Mouse (Mus musculus) CD4-positive, CD25-positive, alpha-beta regulatory T cell (primary cell): Measurements from ENCODE around the gene Vmn1r20. TPM values are rescaled to one million over a fixed set of nuclear protein-coding genes. Genes with fewer than 3 reads are reported as not detected.

ENCODE experiments used
- polyA plus RNA-seq: library from polyadenylated mRNA; unstranded; fragments of 100-300 nt; shearing (Covaris generic); gene quantifications from one replicate; pipeline ENCODE4 v1.2.1, GENCODE M21; 2017

Gene Vmn1r20
- polyA plus RNA-seq, result not detected

DNA sequence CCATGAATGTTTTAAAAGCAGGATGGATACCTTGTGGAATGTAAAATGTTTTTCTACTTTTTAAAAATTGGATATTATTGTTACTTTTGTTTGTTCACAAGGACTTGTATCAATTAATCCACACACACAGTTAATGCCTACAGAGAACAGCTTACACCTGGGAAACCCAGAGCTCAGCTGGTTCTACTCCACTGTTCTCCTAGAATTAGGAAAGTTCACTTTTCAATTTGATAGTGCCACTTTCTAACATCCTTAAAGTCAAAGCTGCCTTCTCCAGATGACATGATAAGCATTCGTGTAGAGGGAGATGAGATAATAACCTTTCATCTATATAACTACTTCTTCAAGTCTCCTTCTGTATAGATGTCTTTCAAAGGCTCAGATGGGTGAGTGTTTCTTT, at the start of gene Vmn1r20:
Gene Vmn1r20 (plus strand): TSS at position 301 of the 400 bp plus-strand sequence.

DNA sequence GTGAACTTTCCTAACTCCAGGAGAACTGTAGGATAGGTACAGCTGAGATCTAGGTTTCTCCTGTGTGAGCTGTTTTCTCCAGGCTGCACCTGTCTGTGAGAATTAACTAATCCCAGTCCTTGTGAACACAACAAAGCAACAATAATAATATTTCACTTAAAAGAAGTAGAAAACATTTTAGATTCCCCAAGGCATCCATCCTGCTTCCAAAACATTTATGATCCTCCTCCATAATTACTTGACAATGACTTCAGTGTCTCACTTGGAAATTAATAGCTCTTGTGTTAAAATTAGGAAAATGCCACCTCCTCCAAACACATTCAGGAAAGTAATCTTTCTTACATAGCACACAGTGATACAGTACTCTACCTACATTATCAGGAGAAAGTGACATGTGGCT, 33.0 kb upstream of the Vmn1r20 start, which contains the start of gene Vmn1r18:
Gene Vmn1r18 (minus strand): TSS at position 101 of the 400 bp plus-strand sequence.

DNA sequence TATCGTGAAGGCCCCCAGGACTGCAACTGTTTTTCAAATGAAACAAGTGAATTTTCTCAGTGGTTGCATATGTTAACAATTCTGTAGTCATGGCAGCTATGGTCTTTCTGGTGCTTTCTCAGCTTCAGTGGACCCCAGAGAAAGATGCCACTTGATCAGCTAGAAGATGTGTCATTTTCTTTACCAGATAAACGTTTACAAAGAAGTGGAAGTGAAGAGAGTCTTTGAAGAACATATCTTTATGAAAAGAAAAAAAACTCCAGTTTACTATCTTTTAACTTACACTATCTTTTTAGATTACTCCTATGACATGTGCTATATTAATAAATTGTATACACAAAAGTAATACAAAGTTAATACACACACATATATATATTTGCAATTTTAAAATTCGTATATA, 25.2 kb upstream of the Vmn1r20 start, which contains the start of gene Vmn1r19:
Gene Vmn1r19 (plus strand): TSS at position 301 of the 400 bp plus-strand sequence.

Other genes with a start within 250 kb of the Vmn1r20 start
- 0.38 TPM for gene Vmn1r13, start 225.6 kb upstream of the Vmn1r20 start, polyA plus RNA-seq
- 0.06 TPM for gene Vmn1r14, start 197.2 kb upstream of the Vmn1r20 start, polyA plus RNA-seq
- gene Vmn1r15, start 171.0 kb upstream of the Vmn1r20 start, polyA plus RNA-seq, result not detected
- not detected for gene Vmn1r16, start 99.4 kb upstream of the Vmn1r20 start, polyA plus RNA-seq
- not detected for gene Vmn1r17, start 65.2 kb upstream of the Vmn1r20 start, polyA plus RNA-seq
- not detected for gene Vmn1r18, start 33.1 kb upstream of the Vmn1r20 start, polyA plus RNA-seq
- not detected for gene Vmn1r19, start 25.1 kb upstream of the Vmn1r20 start, polyA plus RNA-seq
- gene Ppm1k, start 106.5 kb downstream of the Vmn1r20 start, polyA plus RNA-seq, result 13.2 TPM
- gene Herc6, start 152.1 kb downstream of the Vmn1r20 start, polyA plus RNA-seq, result 28.3 TPM